Mouse (Mus musculus) myocyte (in vitro differentiated cells): ENCODE results near the gene Dcun1d1. TPM values are rescaled to one million over a fixed set of nuclear protein-coding genes. Genes with fewer than 3 reads are reported as not detected.

ENCODE experiments used
- H3K27me3 ChIP-seq: one replicate; pipeline ENCODE4 v1.6.1; 2011; ENCODE audit not compliant: control insufficient read depth, insufficient read depth, insufficient read length
- H3K36me3 ChIP-seq: one replicate; pipeline ENCODE4 v1.6.1; 2011; ENCODE audit not compliant: control insufficient read depth, insufficient read depth
- H3K4me2 ChIP-seq: one replicate; pipeline ENCODE4 v1.6.1; 2011; ENCODE audit warnings: low read depth, control low read depth
- H3K4me3 ChIP-seq: one replicate; pipeline ENCODE4 v1.5.1; 2011; ENCODE audit warnings: mild to moderate bottlenecking, control low read depth, moderate library complexity
- H3K79me2 ChIP-seq: one replicate; pipeline ENCODE4 v1.6.1; 2011; ENCODE audit not compliant: control insufficient read depth, insufficient read depth
- H3ac ChIP-seq: one replicate; pipeline ENCODE4 v1.6.1; 2011; ENCODE audit not compliant: control insufficient read depth, insufficient read length
- CEBPB ChIP-seq: IDR thresholded peaks from 2 replicates; pipeline ENCODE4 v1.6.1; 2011; ENCODE audit warnings: mild to moderate bottlenecking, moderate library complexity; ENCODE audit not compliant: poor library complexity, insufficient read depth, severe bottlenecking
- E2F4 ChIP-seq: IDR thresholded peaks from one replicate; pipeline ENCODE4 v1.6.1; 2011; ENCODE audit warnings: mild to moderate bottlenecking, control low read depth, moderate library complexity; ENCODE audit not compliant: insufficient read depth
- MAX ChIP-seq: IDR thresholded peaks from one replicate; pipeline ENCODE4 v1.6.1; 2011; ENCODE audit warnings: low read depth, mild to moderate bottlenecking, control low read depth
- MYOD1 ChIP-seq, 3 experiments: IDR thresholded peaks; one replicate each; pipeline ENCODE4 v1.6.1; 2011; ENCODE audit warnings: control low read depth in 2 of 3, low read depth in 2 of 3, mild to moderate bottlenecking in 2 of 3, moderate library complexity in 1 of 3; ENCODE audit not compliant: insufficient read length in 2 of 3, control insufficient read depth in 1 of 3
- MYOG ChIP-seq, 3 experiments: IDR thresholded peaks; one replicate each; pipeline ENCODE4 v1.6.1; 2011; ENCODE audit warnings: control low read depth in 2 of 3, low read depth in 2 of 3, mild to moderate bottlenecking in 2 of 3; ENCODE audit not compliant: insufficient read length in 2 of 3, control insufficient read depth in 1 of 3, insufficient read depth in 1 of 3
- POLR2A ChIP-seq: IDR thresholded peaks from one replicate; pipeline ENCODE4 v1.6.1; 2011; ENCODE audit warnings: low read depth, mild to moderate bottlenecking, control low read depth, moderate library complexity; ENCODE audit not compliant: insufficient read length
- POLR2AphosphoS2 ChIP-seq: IDR thresholded peaks from one replicate; pipeline ENCODE4 v1.6.1; 2011; ENCODE audit warnings: low read depth, control low read depth; ENCODE audit not compliant: insufficient read length
- REST ChIP-seq: IDR thresholded peaks from one replicate; pipeline ENCODE4 v1.6.1; 2011; ENCODE audit warnings: mild to moderate bottlenecking, control low read depth, moderate library complexity; ENCODE audit not compliant: insufficient read depth, insufficient read length
- SRF ChIP-seq: IDR thresholded peaks from one replicate; pipeline ENCODE4 v1.6.1; 2011; ENCODE audit warnings: low read depth; ENCODE audit not compliant: control insufficient read depth, insufficient read length
- TCF12 ChIP-seq: IDR thresholded peaks from one replicate; pipeline ENCODE4 v1.6.1; 2011; ENCODE audit warnings: mild to moderate bottlenecking, control low read depth; ENCODE audit not compliant: poor library complexity, insufficient read depth, severe bottlenecking
- TCF3 ChIP-seq: IDR thresholded peaks from one replicate; pipeline ENCODE4 v1.6.1; 2011; ENCODE audit warnings: low read depth, control low read depth; ENCODE audit not compliant: insufficient read length
- USF1 ChIP-seq: IDR thresholded peaks from one replicate; pipeline ENCODE4 v1.6.1; 2011; ENCODE audit warnings: low read depth, mild to moderate bottlenecking, control low read depth, moderate library complexity
- polyA plus RNA-seq: library from polyadenylated mRNA; unstranded; fragments of >200 nt; fragmentation: generic; extraction: Trizol; gene quantifications from one replicate; pipeline ENCODE4 v1.2.1, GENCODE M21; 2012; ENCODE audit warnings: missing spikeins

The Dcun1d1 gene
- polyA plus RNA-seq, 1 experiment = 15.1 TPM

DNA sequence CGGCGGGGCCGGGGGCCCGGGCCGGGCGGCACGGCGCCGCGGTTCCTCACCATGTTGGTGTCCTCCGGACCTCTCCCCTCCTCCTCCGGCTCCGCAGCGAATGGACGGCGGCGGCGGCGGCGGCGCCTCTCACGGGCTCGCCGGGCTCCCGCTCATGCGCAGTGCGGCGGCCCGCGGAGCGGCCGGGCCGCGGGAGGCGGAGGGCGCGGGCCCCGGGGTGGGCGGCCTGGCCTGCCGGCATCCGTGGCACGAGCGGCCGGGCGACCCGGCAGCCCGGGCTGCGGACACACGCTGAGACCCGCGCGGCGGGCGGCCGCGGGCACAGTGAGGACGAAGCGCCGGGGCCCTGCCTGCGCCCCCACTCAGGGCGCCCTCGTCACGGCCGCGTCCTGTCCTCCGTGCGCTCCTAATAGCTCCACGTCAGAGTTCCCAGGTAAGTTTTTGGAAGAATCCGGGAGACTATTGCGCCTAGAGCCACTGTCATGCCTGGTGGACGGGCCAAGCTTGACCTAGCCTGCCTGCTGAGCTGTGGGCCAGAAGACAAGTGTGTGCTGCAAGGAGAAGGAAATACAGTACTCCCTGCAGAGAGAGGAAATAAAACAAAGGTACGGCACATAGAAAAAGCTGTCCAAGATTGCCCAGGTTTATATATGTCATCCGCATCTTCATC, 4.4 kb downstream of the Dcun1d1 start:
- peak overlapping the region; percentile 98 for H3K4me2 ChIP-seq
- peaks cover 43% of the 10 kb centered on the region for H3K79me2 ChIP-seq
- H3K36me3 ChIP-seq = no peaks in the 10 kb centered on the region
- H3ac ChIP-seq = peak overlapping the region; percentile 95
- no peaks in the 10 kb centered on the region for H3K27me3 ChIP-seq
- H3K4me3 ChIP-seq = peak overlapping the region; percentile 54
- TF ChIP-seq CEBPB (no peak), POLR2AphosphoS2 (no peak), TCF3 (no peak), MYOD1 (IDR thresholded peaks at IDR 0.05; ENCODE audit: control insufficient read depth in 1 of 3, insufficient read length in 2 of 3, low read depth in 2 of 3) (peak in 1 of 3 experiments; percentile 1), POLR2A (peak; percentile 63), TCF12 (no peak), MYOG (IDR thresholded peaks at IDR 0.05; ENCODE audit: control insufficient read depth in 1 of 3, insufficient read depth in 1 of 3, insufficient read length in 2 of 3, low read depth in 2 of 3) (no peak), USF1 (no peak), E2F4 (no peak), REST (no peak), MAX (no peak), SRF (no peak)

- H3K27me3 ChIP-seq = no peaks in the 10 kb centered on the region
These were observed 5.1 kb downstream of the Dcun1d1 start for GRCm38 (mm10) chr3:35931896-35932727.

GRCm38 (mm10) chr3:35931359-35931758, 5.9 kb downstream of the Dcun1d1 start:
- Histone ChIP-seq H3K4me2 (peak overlapping the region; percentile 93), H3K36me3 (no peaks in the 10 kb centered on the region), H3K4me3 (peak overlapping the region; percentile 54), H3K79me2 (peaks cover 57% of the 10 kb centered on the region), H3K27me3 (no peaks in the 10 kb centered on the region), H3ac (no peak overlapping the region)
- TF ChIP-seq MAX = no peak

More at GRCm38 (mm10) chr3:35931896-35932727, 5.1 kb downstream of the Dcun1d1 start:
- H3K4me3 ChIP-seq = peak overlapping the region; percentile 54
- H3K79me2 ChIP-seq = peaks cover 50% of the 10 kb centered on the region
- H3ac ChIP-seq = peak overlapping the region; percentile 95
- TF ChIP-seq POLR2AphosphoS2 (peak; percentile 25), POLR2A (no peak), MYOD1 (IDR thresholded peaks at IDR 0.05; ENCODE audit: control insufficient read depth in 1 of 3, insufficient read length in 2 of 3, low read depth in 2 of 3) (no peak)
- peak overlapping the region; percentile 93 for H3K4me2 ChIP-seq
- no peaks in the 10 kb centered on the region for H3K36me3 ChIP-seq

GRCm38 (mm10) chr3:35929831-35930230, 7.4 kb downstream of the Dcun1d1 start:
- Histone ChIP-seq H3ac (no peak overlapping the region), H3K36me3 (no peaks in the 10 kb centered on the region), H3K27me3 (no peaks in the 10 kb centered on the region), H3K79me2 (peaks cover 72% of the 10 kb centered on the region), H3K4me3 (no peak overlapping the region), H3K4me2 (no peak overlapping the region)
- TF ChIP-seq POLR2A = no peak
- no peak for TF ChIP-seq SRF
- TF ChIP-seq POLR2AphosphoS2 = no peak
- no peak for TF ChIP-seq TCF3
- TF ChIP-seq MAX = no peak
- TF ChIP-seq TCF12 = no peak
- TF ChIP-seq E2F4 = no peak
- no peak for TF ChIP-seq CEBPB
- TF ChIP-seq MYOG (IDR thresholded peaks at IDR 0.05; ENCODE audit: control insufficient read depth in 1 of 3, insufficient read depth in 1 of 3, insufficient read length in 2 of 3, low read depth in 2 of 3) = no peak
- TF ChIP-seq REST = no peak

GRCm38 (mm10) chr3:35929406-35929805, 7.8 kb downstream of the Dcun1d1 start:
- no peaks in the 10 kb centered on the region for H3K36me3 ChIP-seq
- no peaks in the 10 kb centered on the region for H3K27me3 ChIP-seq
- TF ChIP-seq USF1 = no peak
- no peak for TF ChIP-seq MYOD1 (IDR thresholded peaks at IDR 0.05; ENCODE audit: control insufficient read depth in 1 of 3, insufficient read length in 2 of 3, low read depth in 2 of 3)
- no peak for TF ChIP-seq SRF
- TF ChIP-seq POLR2AphosphoS2 = no peak
- no peak overlapping the region for H3K4me2 ChIP-seq
- H3K79me2 ChIP-seq = peaks cover 77% of the 10 kb centered on the region
- H3K4me3 ChIP-seq = no peak overlapping the region
- H3ac ChIP-seq = no peak overlapping the region
